Mouse (Mus musculus): ENCODE measurements around the gene Sh3rf3. TPM values are rescaled to one million over a fixed set of nuclear protein-coding genes. Genes with fewer than 3 reads are reported as not detected.

Gene Sh3rf3
- polyA plus RNA-seq, 1 experiment, result 0.44 TPM

DNA sequence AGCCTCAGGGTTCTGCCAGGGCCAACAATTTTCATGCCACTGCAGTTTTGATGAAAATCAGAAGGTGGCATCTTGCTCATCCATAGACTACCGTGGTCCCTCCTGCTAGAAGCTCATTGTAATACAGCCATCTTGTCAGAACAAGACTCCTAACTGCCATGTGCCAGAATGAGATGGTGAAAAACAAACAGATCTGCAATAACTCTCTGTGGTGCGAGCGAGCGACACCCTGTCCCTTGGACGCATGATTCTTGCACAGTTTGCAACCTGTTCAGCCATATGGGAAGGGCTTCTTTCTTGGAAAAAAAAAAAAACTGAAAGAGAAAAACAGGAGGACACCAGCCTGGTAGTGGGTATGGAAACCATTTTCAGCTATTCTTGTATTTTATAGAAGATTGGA, 291.5 kb downstream of the Sh3rf3 start:
- WGBS, result 69% methylated on average over 5 of the region's 5 CpGs
- TF ChIP-seq CTCF (IDR thresholded peaks at IDR 0.05; ENCODE audit: extremely low read depth, insufficient read length, insufficient replicate concordance, low read depth, low read length) (no peak), POLR2A (IDR thresholded peaks at IDR 0.05; ENCODE audit: low read depth, low read length) (no peak)
- Histone ChIP-seq H3K4me3 (ENCODE audit: low read depth, low read length) (no peak overlapping the region), H3K4me1 (ENCODE audit: control insufficient read depth, insufficient read depth, insufficient read length, low read length) (no peaks in the 10 kb centered on the region), H3K36me3 (ENCODE audit: control insufficient read depth, insufficient read depth, low read length) (no peaks in the 10 kb centered on the region), H3K27ac (ENCODE audit: insufficient read depth, low read depth, low read length) (no peak overlapping the region), H3K27me3 (ENCODE audit: control insufficient read depth, insufficient read depth, low read length) (no peaks in the 10 kb centered on the region)

DNA sequence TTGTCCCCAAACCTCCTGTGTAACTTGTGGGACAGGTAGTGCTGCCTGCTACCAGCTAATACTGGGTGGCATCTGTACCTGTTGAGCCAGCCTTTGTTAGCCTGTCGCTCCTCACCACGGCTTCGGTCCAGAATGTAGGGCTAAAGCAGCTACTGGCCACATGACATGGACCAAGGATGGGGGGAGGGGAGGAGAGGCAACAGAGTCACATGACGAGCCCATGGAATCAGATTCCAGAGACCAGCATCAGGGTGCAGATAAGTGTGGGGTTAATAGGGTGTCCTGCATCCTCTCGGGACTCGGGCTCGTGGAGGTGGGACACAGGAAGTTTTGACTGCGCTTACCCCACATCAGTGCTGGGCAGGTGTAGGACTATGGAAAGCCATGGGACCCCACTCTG, 292.7 kb downstream of the Sh3rf3 start:
- H3K36me3 ChIP-seq (ENCODE audit: control insufficient read depth, insufficient read depth, low read length), result no peaks in the 10 kb centered on the region
- H3K27ac ChIP-seq (ENCODE audit: insufficient read depth, low read depth, low read length), result no peak overlapping the region
- no peak overlapping the region for H3K4me3 ChIP-seq (ENCODE audit: low read depth, low read length)
- WGBS, result 82% methylated on average over 8 of the region's 8 CpGs
- no peaks in the 10 kb centered on the region for H3K4me1 ChIP-seq (ENCODE audit: control insufficient read depth, insufficient read depth, insufficient read length, low read length)
- no peak for TF ChIP-seq CTCF (IDR thresholded peaks at IDR 0.05; ENCODE audit: extremely low read depth, insufficient read length, insufficient replicate concordance, low read depth, low read length)
- no peak for TF ChIP-seq POLR2A (IDR thresholded peaks at IDR 0.05; ENCODE audit: low read depth, low read length)
- H3K27me3 ChIP-seq (ENCODE audit: control insufficient read depth, insufficient read depth, low read length), result no peaks in the 10 kb centered on the region

DNA sequence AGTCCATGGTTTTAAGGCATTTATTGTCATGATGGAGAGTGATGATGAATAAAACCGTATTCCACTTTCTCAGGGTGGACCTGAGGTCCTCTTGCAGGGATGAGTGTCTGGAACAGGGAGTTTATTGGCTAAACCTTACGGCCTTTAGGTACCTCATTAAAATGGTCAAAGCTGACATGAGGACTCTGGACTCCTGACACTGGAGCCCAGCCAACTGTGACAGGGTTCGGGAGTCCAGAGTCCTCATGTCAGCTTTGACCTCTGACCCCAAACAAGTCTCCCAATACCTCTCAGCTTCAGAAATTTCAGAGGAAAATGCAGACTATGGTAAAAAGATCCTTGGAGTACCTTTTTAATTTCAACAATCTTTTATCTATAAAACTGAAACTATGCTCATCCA, 293.5 kb downstream of the Sh3rf3 start:
- no peak overlapping the region for H3K4me3 ChIP-seq (ENCODE audit: low read depth, low read length)
- no peaks in the 10 kb centered on the region for H3K27me3 ChIP-seq (ENCODE audit: control insufficient read depth, insufficient read depth, low read length)
- H3K4me1 ChIP-seq (ENCODE audit: control insufficient read depth, insufficient read depth, insufficient read length, low read length), result no peaks in the 10 kb centered on the region
- no peak overlapping the region for H3K27ac ChIP-seq (ENCODE audit: insufficient read depth, low read depth, low read length)
- 56% methylated on average over 3 of the region's 3 CpGs for WGBS
- TF ChIP-seq POLR2A (IDR thresholded peaks at IDR 0.05; ENCODE audit: low read depth, low read length) (no peak), CTCF (IDR thresholded peaks at IDR 0.05; ENCODE audit: extremely low read depth, insufficient read length, insufficient replicate concordance, low read depth, low read length) (no peak)
- no peaks in the 10 kb centered on the region for H3K36me3 ChIP-seq (ENCODE audit: control insufficient read depth, insufficient read depth, low read length)

DNA sequence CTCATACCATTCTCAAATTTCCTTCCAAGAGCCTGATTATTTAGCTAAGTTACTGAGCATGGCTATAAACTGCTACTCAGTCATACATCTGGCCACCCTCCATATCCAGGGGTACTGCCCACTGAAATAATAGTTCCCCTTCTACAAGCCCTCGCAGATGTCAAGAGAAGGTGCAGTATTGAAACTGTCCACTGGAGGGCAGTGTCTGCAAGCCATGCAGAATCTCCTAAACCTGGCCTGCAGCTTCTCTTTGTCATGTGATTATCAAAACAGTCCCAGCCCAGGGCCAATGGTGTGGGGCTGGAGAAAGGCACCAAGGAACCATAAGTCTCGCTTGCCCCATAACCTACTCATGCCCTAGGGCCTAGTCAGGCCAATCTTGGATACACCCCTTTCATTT, 295.9 kb downstream of the Sh3rf3 start:
- Histone ChIP-seq H3K4me1 (ENCODE audit: control insufficient read depth, insufficient read depth, insufficient read length, low read length) (no peaks in the 10 kb centered on the region), H3K27ac (ENCODE audit: insufficient read depth, low read depth, low read length) (no peak overlapping the region), H3K4me3 (ENCODE audit: low read depth, low read length) (no peak overlapping the region), H3K27me3 (ENCODE audit: control insufficient read depth, insufficient read depth, low read length) (no peaks in the 10 kb centered on the region; the same call in 1 of the 2 replicates), H3K36me3 (ENCODE audit: control insufficient read depth, insufficient read depth, low read length) (no peaks in the 10 kb centered on the region)
- 16% methylated on average over 2 of the region's 2 CpGs for WGBS
- TF ChIP-seq POLR2A (IDR thresholded peaks at IDR 0.05; ENCODE audit: low read depth, low read length) (no peak), CTCF (IDR thresholded peaks at IDR 0.05; ENCODE audit: extremely low read depth, insufficient read length, insufficient replicate concordance, low read depth, low read length) (peak; percentile 79; the same call in 1 of the 2 replicates)

DNA sequence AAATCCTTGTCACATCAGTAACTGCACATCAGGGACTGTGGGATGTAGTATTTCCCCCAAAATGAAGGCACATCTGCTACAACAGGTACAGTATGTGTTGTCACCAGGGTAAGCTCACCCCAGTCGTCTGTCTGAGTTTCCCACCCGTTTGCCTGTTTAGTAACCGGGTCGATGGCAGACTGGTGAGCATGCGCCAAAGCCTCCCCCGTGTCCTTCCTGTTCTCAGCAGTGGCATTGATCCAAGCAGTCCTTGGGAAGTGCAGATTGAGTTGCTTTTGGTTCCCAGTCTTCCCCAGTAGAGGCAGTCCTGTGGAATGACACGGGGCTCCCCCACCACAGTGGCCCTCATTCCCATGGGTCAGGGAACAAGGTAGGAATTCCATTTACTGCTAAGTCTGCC, 297.2 kb downstream of the Sh3rf3 start:
- WGBS, result 96% methylated on average over 7 of the region's 7 CpGs
- Histone ChIP-seq H3K27me3 (ENCODE audit: control insufficient read depth, insufficient read depth, low read length) (no peaks in the 10 kb centered on the region; the same call in 1 of the 2 replicates), H3K27ac (ENCODE audit: insufficient read depth, low read depth, low read length) (no peak overlapping the region), H3K4me3 (ENCODE audit: low read depth, low read length) (no peak overlapping the region), H3K36me3 (ENCODE audit: control insufficient read depth, insufficient read depth, low read length) (no peaks in the 10 kb centered on the region), H3K4me1 (ENCODE audit: control insufficient read depth, insufficient read depth, insufficient read length, low read length) (no peaks in the 10 kb centered on the region)
- no peak for TF ChIP-seq POLR2A (IDR thresholded peaks at IDR 0.05; ENCODE audit: low read depth, low read length)

DNA sequence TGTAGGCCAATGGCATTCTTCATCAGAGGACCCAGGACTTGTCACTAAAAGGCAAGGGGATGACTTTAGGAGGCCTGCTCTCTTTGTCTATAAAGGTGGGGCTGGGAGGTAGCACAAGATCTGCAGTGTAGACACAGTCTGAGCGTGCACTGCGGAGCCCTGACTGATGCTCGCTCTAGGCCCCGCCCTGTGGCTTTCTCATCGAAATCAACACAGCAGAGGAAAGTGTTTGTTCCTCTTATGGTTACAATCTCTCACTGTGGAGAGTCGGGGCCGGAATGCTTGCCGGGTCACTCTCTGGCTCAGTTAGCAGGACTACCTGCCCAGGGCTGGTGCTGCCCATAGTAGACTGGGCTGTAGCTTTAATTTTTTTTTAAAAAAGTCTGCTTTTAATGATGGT, 299.6 kb downstream of the Sh3rf3 start:
- WGBS, result 77% methylated on average over 8 of the region's 8 CpGs
- no peaks in the 10 kb centered on the region for H3K4me1 ChIP-seq (ENCODE audit: control insufficient read depth, insufficient read depth, insufficient read length, low read length)
- H3K36me3 ChIP-seq (ENCODE audit: control insufficient read depth, insufficient read depth, low read length), result no peaks in the 10 kb centered on the region
- TF ChIP-seq POLR2A (IDR thresholded peaks at IDR 0.05; ENCODE audit: low read depth, low read length) (no peak), CTCF (IDR thresholded peaks at IDR 0.05; ENCODE audit: extremely low read depth, insufficient read length, insufficient replicate concordance, low read depth, low read length) (no peak)
- H3K27me3 ChIP-seq (ENCODE audit: control insufficient read depth, insufficient read depth, low read length), result no peaks in the 10 kb centered on the region; the same call in 1 of the 2 replicates
- no peak overlapping the region for H3K4me3 ChIP-seq (ENCODE audit: low read depth, low read length)
- no peak overlapping the region for H3K27ac ChIP-seq (ENCODE audit: insufficient read depth, low read depth, low read length)

DNA sequence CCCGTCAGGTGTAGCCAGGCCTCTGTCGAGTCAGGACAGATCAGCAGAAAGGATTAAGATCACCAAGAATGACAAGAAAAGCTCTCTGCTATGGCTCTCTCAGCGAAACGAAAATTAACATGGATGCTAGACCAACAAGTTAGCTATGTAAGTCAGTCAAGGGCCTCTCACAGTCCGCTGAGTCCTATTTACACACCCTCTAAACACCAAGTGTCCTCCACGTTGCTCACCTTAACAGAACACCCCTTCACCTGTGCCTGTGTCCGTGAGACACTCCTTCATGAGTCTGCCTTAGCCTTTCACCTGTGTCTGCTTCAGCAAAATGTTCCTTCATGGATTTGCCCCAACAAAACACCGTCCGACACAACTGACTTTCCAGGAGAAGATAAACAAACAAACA, 300.2 kb downstream of the Sh3rf3 start:
- WGBS, result 80% methylated on average over 9 of the region's 9 CpGs
- no peak overlapping the region for H3K4me3 ChIP-seq (ENCODE audit: low read depth, low read length)
- H3K4me1 ChIP-seq (ENCODE audit: control insufficient read depth, insufficient read depth, insufficient read length, low read length), result no peaks in the 10 kb centered on the region
- no peak overlapping the region for H3K27ac ChIP-seq (ENCODE audit: insufficient read depth, low read depth, low read length)
- TF ChIP-seq POLR2A (IDR thresholded peaks at IDR 0.05; ENCODE audit: low read depth, low read length) (no peak), CTCF (IDR thresholded peaks at IDR 0.05; ENCODE audit: extremely low read depth, insufficient read length, insufficient replicate concordance, low read depth, low read length) (no peak)
- H3K36me3 ChIP-seq (ENCODE audit: control insufficient read depth, insufficient read depth, low read length), result no peaks in the 10 kb centered on the region
- H3K27me3 ChIP-seq (ENCODE audit: control insufficient read depth, insufficient read depth, low read length), result no peaks in the 10 kb centered on the region; the same call in 1 of the 2 replicates

Measured in small intestine, adult 2 months (tissue).